Mouse (Mus musculus) Muller cell, postnatal 12 days (primary cell): ENCODE measurements at regions not wholly inside any gene's neighbourhood (a gene's known extent, or its start where the extent isn't known, plus 50 kb on each side); places are given as distances from the start of the nearest gene placed in this dataset.
A peak's percentile ranks its signal among the peaks of the same experiment; 100 is the strongest.
"Not testable (repeated sequence)": the region's sequence is repeated elsewhere in the genome, so short reads cannot be mapped to it uniquely, and the experiment has no call there.

Experiments used
- DNase-seq: peaks from one replicate; pipeline ENCODE4 v3.0.0-alpha.2; 2015; ENCODE audit errors: inconsistent ontology term

- no peak for DNase-seq
Measured at GRCm38 (mm10) chr16:80893761-80894160, 306.7 kb upstream of the Ncam2 start.

GRCm38 (mm10) chr16:80920711-80921279 lies 279.7 kb upstream of the Ncam2 start:
- DNase-seq = no peak

GRCm38 (mm10) chr16:80931017-80931416 lies 269.5 kb upstream of the Ncam2 start:
- no peak for DNase-seq

- no peak for DNase-seq
Measured at GRCm38 (mm10) chr16:80931477-80931876, 269.0 kb upstream of the Ncam2 start.

GRCm38 (mm10) chr16:80935741-80936140 lies 264.8 kb upstream of the Ncam2 start:
- no peak for DNase-seq

GRCm38 (mm10) chr16:80962141-80962540 lies 238.4 kb upstream of the Ncam2 start:
- no peak for DNase-seq

- DNase-seq = peak; percentile 22
Measured at GRCm38 (mm10) chr16:80981573-80982105, 218.9 kb upstream of the Ncam2 start.

- DNase-seq = no peak
Measured at GRCm38 (mm10) chr16:80987816-80988215, 212.7 kb upstream of the Ncam2 start.

- DNase-seq = not testable (repeated sequence)
Measured at GRCm38 (mm10) chr16:81036831-81037230, 163.7 kb upstream of the Ncam2 start.

- DNase-seq = no peak
Measured at GRCm38 (mm10) chr16:81041262-81041661, 159.2 kb upstream of the Ncam2 start.

GRCm38 (mm10) chr16:81045686-81046085 lies 154.8 kb upstream of the Ncam2 start:
- DNase-seq = peak; percentile 59

GRCm38 (mm10) chr16:81068330-81068729 lies 132.2 kb upstream of the Ncam2 start:
- no peak for DNase-seq
